ENCODE assay signal across 28 mouse cellular contexts in genomic region chr1:91561226-91561625, GRCm38 (mm10). TPM values are rescaled to one million over a fixed set of nuclear protein-coding genes. Genes with fewer than 3 reads are reported as not detected.
DNase-seq lines count a peak whose midpoint lies in the region; ATAC-seq and TF ChIP-seq lines count a peak whose summit lies in the region.
"Had no signal": no experiment of that assay in that cellular context is flagged by ENCODE, and none has a peak within 500 bp of the region (broad histone marks: within the 10 kb centered on the region; RNA-seq: fewer than 3 reads in every experiment).

No protein-coding gene starts in this region.

- H3K9me3 ChIP-seq in embryonic facial prominence, embryonic 14.5 days (ENCODE audit: control insufficient read depth, low read length), result no peaks in the 10 kb centered on the region
- H3K9me3 ChIP-seq in embryonic facial prominence, embryonic 10.5 days, result no peaks in the 10 kb centered on the region
- no peaks in the 10 kb centered on the region for H3K9me3 ChIP-seq in hindbrain, postnatal 0 days (ENCODE audit: low read length)
- no peaks in the 10 kb centered on the region for H3K9me3 ChIP-seq in hindbrain, embryonic 13.5 days
- no peaks in the 10 kb centered on the region for H3K9me3 ChIP-seq in midbrain, postnatal 0 days (ENCODE audit: low read length)
- no peaks in the 10 kb centered on the region for H3K9me3 ChIP-seq in midbrain, embryonic 13.5 days
- H3K9me3 ChIP-seq in intestine, embryonic 16.5 days (ENCODE audit: control insufficient read depth, low read length), result no peaks in the 10 kb centered on the region
- H3K9me3 ChIP-seq: embryonic facial prominence, embryonic 12.5 days; forebrain, embryonic 13.5 days; G1E; heart, embryonic 10.5 days; heart, embryonic 13.5 days; hindbrain, embryonic 12.5 days had no signal

- DNase-seq in embryonic facial prominence, embryonic 14.5 days (ENCODE audit: low spot score), result peak; percentile 57
- no peak for DNase-seq in embryonic facial prominence, embryonic 10.5 days (ENCODE audit: low spot score)
- DNase-seq in hindbrain, postnatal 0 days (ENCODE audit: low spot score), result peak; percentile 23
- peak; percentile 34 for DNase-seq in midbrain, postnatal 0 days (ENCODE audit: low spot score)
- DNase-seq in frontal cortex, postnatal 25 days (ENCODE audit: low spot score in 2 of 2), result no peak
- DNase-seq: adrenal gland, adult 2 months; adrenal gland, postnatal 14 days; B cell, adult 2 months; cerebellum, adult 18-20 months; cerebellum, adult 9-10 months; cerebellum, postnatal 14 days; forebrain, postnatal 0 days; gastrocnemius, postnatal 25 days; heart, adult 2 months; heart, postnatal 14 days had no signal

- no peaks in the 10 kb centered on the region for H3K27me3 ChIP-seq in embryonic facial prominence, embryonic 14.5 days (replicated peaks; ENCODE audit: control insufficient read depth, insufficient read depth, low read length)
- no peaks in the 10 kb centered on the region for H3K27me3 ChIP-seq in embryonic facial prominence, embryonic 10.5 days (replicated peaks; ENCODE audit: low read depth, poor library complexity, severe bottlenecking)
- H3K27me3 ChIP-seq in hindbrain, postnatal 0 days (ENCODE audit: insufficient read depth, low read length), result no peaks in the 10 kb centered on the region
- no peaks in the 10 kb centered on the region for H3K27me3 ChIP-seq in hindbrain, embryonic 13.5 days
- H3K27me3 ChIP-seq in midbrain, postnatal 0 days (ENCODE audit: insufficient read depth, low read length), result no peaks in the 10 kb centered on the region
- H3K27me3 ChIP-seq in midbrain, embryonic 13.5 days, result no peaks in the 10 kb centered on the region
- H3K27me3 ChIP-seq in intestine, embryonic 16.5 days (replicated peaks; ENCODE audit: control insufficient read depth, insufficient read depth, low read length), result no peaks in the 10 kb centered on the region
- H3K27me3 ChIP-seq: embryonic facial prominence, embryonic 12.5 days; forebrain, embryonic 13.5 days; heart, embryonic 13.5 days; hindbrain, embryonic 12.5 days had no signal

- H3K27ac ChIP-seq in embryonic facial prominence, embryonic 14.5 days (replicated peaks; ENCODE audit: low read depth, low read length), result no peak overlapping the region
- H3K27ac ChIP-seq in embryonic facial prominence, embryonic 10.5 days (replicated peaks), result no peak overlapping the region
- no peak overlapping the region for H3K27ac ChIP-seq in hindbrain, postnatal 0 days
- no peak overlapping the region for H3K27ac ChIP-seq in hindbrain, embryonic 13.5 days
- no peak overlapping the region for H3K27ac ChIP-seq in midbrain, postnatal 0 days (ENCODE audit: low read depth, low read length)
- H3K27ac ChIP-seq in midbrain, embryonic 13.5 days, result no peak overlapping the region
- no peak overlapping the region for H3K27ac ChIP-seq in intestine, embryonic 16.5 days (ENCODE audit: low read length)
- H3K27ac ChIP-seq: embryonic facial prominence, embryonic 12.5 days; forebrain, embryonic 13.5 days; heart, adult 2 months; heart, embryonic 10.5 days; heart, embryonic 13.5 days; hindbrain, embryonic 12.5 days had no signal

- peaks cover 2% of the 10 kb centered on the region; the same call in 1 of the 2 replicates for H3K36me3 ChIP-seq in embryonic facial prominence, embryonic 14.5 days (ENCODE audit: control insufficient read depth, insufficient read depth, low read length)
- H3K36me3 ChIP-seq in embryonic facial prominence, embryonic 10.5 days (replicated peaks), result peaks cover 6% of the 10 kb centered on the region
- H3K36me3 ChIP-seq in hindbrain, postnatal 0 days (ENCODE audit: insufficient read depth, low read length), result peaks cover 12% of the 10 kb centered on the region; the same call in 1 of the 2 replicates
- peaks cover 22% of the 10 kb centered on the region for H3K36me3 ChIP-seq in hindbrain, embryonic 13.5 days
- peaks cover 4% of the 10 kb centered on the region for H3K36me3 ChIP-seq in midbrain, postnatal 0 days (ENCODE audit: insufficient read depth, low read length)
- peaks cover 26% of the 10 kb centered on the region for H3K36me3 ChIP-seq in midbrain, embryonic 13.5 days
- H3K36me3 ChIP-seq in intestine, embryonic 16.5 days (ENCODE audit: control insufficient read depth, insufficient read depth, low read length), result no peaks in the 10 kb centered on the region

- ATAC-seq in embryonic facial prominence, embryonic 14.5 days (ENCODE audit: low read depth), result no peak
- ATAC-seq in hindbrain, postnatal 0 days, result no peak
- ATAC-seq in hindbrain, embryonic 13.5 days (ENCODE audit: low FRiP score), result no peak
- ATAC-seq in midbrain, postnatal 0 days (ENCODE audit: low FRiP score), result no peak
- ATAC-seq in midbrain, embryonic 13.5 days, result no peak
- ATAC-seq in intestine, embryonic 16.5 days, result no peak
- ATAC-seq: forebrain, embryonic 13.5 days; forebrain, postnatal 0 days; hindbrain, embryonic 16.5 days; inflammation-experienced regulatory T-cells, adult 6 months; intestine, postnatal 0 days had no signal

- no peak overlapping the region for H3K4me2 ChIP-seq in embryonic facial prominence, embryonic 14.5 days (ENCODE audit: low read depth, low read length)
- H3K4me2 ChIP-seq in hindbrain, postnatal 0 days (ENCODE audit: low read depth, low read length), result no peak overlapping the region
- no peak overlapping the region for H3K4me2 ChIP-seq in hindbrain, embryonic 13.5 days
- no peak overlapping the region for H3K4me2 ChIP-seq in midbrain, postnatal 0 days (ENCODE audit: low read depth, low read length, poor library complexity, severe bottlenecking)
- H3K4me2 ChIP-seq in midbrain, embryonic 13.5 days (replicated peaks), result no peak overlapping the region
- no peak overlapping the region for H3K4me2 ChIP-seq in intestine, embryonic 16.5 days (ENCODE audit: low read depth, low read length)
- H3K4me2 ChIP-seq: embryonic facial prominence, embryonic 12.5 days; forebrain, embryonic 13.5 days; heart, embryonic 13.5 days; hindbrain, embryonic 12.5 days had no signal

- WGBS in embryonic facial prominence, embryonic 14.5 days, result 79% methylated on average over 6 of the region's 6 CpGs
- WGBS in embryonic facial prominence, embryonic 10.5 days, result 91% methylated on average over 6 of the region's 6 CpGs
- WGBS in hindbrain, postnatal 0 days, result 63% methylated on average over 6 of the region's 6 CpGs
- WGBS in hindbrain, embryonic 13.5 days, result 94% methylated on average over 6 of the region's 6 CpGs
- 70% methylated on average over 6 of the region's 6 CpGs for WGBS in midbrain, postnatal 0 days
- WGBS in midbrain, embryonic 13.5 days, result 93% methylated on average over 6 of the region's 6 CpGs
- 85% methylated on average over 6 of the region's 6 CpGs for WGBS in intestine, embryonic 16.5 days

- H3K9ac ChIP-seq in embryonic facial prominence, embryonic 14.5 days (ENCODE audit: low read depth, low read length), result no peak overlapping the region
- no peak overlapping the region for H3K9ac ChIP-seq in hindbrain, postnatal 0 days (replicated peaks; ENCODE audit: low read length)
- H3K9ac ChIP-seq in hindbrain, embryonic 13.5 days, result no peak overlapping the region
- H3K9ac ChIP-seq in midbrain, postnatal 0 days (replicated peaks; ENCODE audit: low read length, poor library complexity, severe bottlenecking), result no peak overlapping the region
- no peak overlapping the region for H3K9ac ChIP-seq in midbrain, embryonic 13.5 days (replicated peaks)
- H3K9ac ChIP-seq in intestine, embryonic 16.5 days (ENCODE audit: low read depth, low read length), result no peak overlapping the region
- H3K9ac ChIP-seq: embryonic facial prominence, embryonic 12.5 days; forebrain, embryonic 13.5 days; forebrain, postnatal 0 days; heart, embryonic 13.5 days; hindbrain, embryonic 12.5 days had no signal

- no peak overlapping the region for H3K4me3 ChIP-seq in embryonic facial prominence, embryonic 14.5 days (ENCODE audit: low read depth, low read length)
- no peak overlapping the region for H3K4me3 ChIP-seq in embryonic facial prominence, embryonic 10.5 days
- H3K4me3 ChIP-seq in hindbrain, postnatal 0 days (ENCODE audit: low read length), result no peak overlapping the region
- H3K4me3 ChIP-seq in hindbrain, embryonic 13.5 days, result no peak overlapping the region
- H3K4me3 ChIP-seq in midbrain, postnatal 0 days (ENCODE audit: low read depth, low read length), result no peak overlapping the region
- no peak overlapping the region for H3K4me3 ChIP-seq in midbrain, embryonic 13.5 days (replicated peaks)
- H3K4me3 ChIP-seq in intestine, embryonic 16.5 days (ENCODE audit: low read length), result no peak overlapping the region
- H3K4me3 ChIP-seq: embryonic facial prominence, embryonic 12.5 days; erythroblast, embryonic 14.5 days; forebrain, embryonic 13.5 days; heart, adult 2 months; heart, embryonic 10.5 days; heart, embryonic 13.5 days; hindbrain, embryonic 12.5 days had no signal

- H3K4me1 ChIP-seq in embryonic facial prominence, embryonic 14.5 days (ENCODE audit: control insufficient read depth, insufficient read depth, low read length), result peaks cover 6% of the 10 kb centered on the region
- H3K4me1 ChIP-seq in embryonic facial prominence, embryonic 10.5 days, result peaks cover 8% of the 10 kb centered on the region
- no peaks in the 10 kb centered on the region for H3K4me1 ChIP-seq in hindbrain, postnatal 0 days (ENCODE audit: insufficient read depth, low read length)
- H3K4me1 ChIP-seq in hindbrain, embryonic 13.5 days (replicated peaks), result no peaks in the 10 kb centered on the region
- H3K4me1 ChIP-seq in midbrain, postnatal 0 days (ENCODE audit: insufficient read depth, low read length), result no peaks in the 10 kb centered on the region
- H3K4me1 ChIP-seq in midbrain, embryonic 13.5 days (replicated peaks), result no peaks in the 10 kb centered on the region
- no peaks in the 10 kb centered on the region for H3K4me1 ChIP-seq in intestine, embryonic 16.5 days (ENCODE audit: control insufficient read depth, insufficient read depth, low read length)
- H3K4me1 ChIP-seq: embryonic facial prominence, embryonic 12.5 days; forebrain, embryonic 13.5 days; heart, embryonic 10.5 days; heart, embryonic 13.5 days; hindbrain, embryonic 12.5 days had no signal

- no peak for TF ChIP-seq CTCF in hindbrain, postnatal 0 days (IDR thresholded peaks at IDR 0.05; ENCODE audit: low read depth)
- no peak for TF ChIP-seq CTCF in midbrain, postnatal 0 days (IDR thresholded peaks at IDR 0.05)

RNA-seq across cellular contexts. Expression of gene Asb1, which starts 20.9 kb away (rescaled TPM):
- polyA plus RNA-seq in embryonic facial prominence, embryonic 14.5 days (2014; fragmentation: Nextera tagmentation; extraction: Ambion mirVana), result 8.0 TPM in 2 replicates
- 6.5 and 7.3 TPM in 2 replicates for polyA plus RNA-seq in embryonic facial prominence, embryonic 10.5 days (2016; fragmentation: Nextera tagmentation; extraction: Ambion mirVana)
- total RNA-seq in hindbrain, postnatal 0 days (2014; rRNA removed), result 35.2 and 41.9 TPM in 2 replicates
- 9.5 and 10.2 TPM in 2 replicates for polyA plus RNA-seq in hindbrain, postnatal 0 days (2015; fragmentation: Nextera tagmentation; extraction: Ambion mirVana)
- 10.1 and 10.9 TPM in 2 replicates for polyA plus RNA-seq in hindbrain, embryonic 13.5 days (2015; fragmentation: Nextera tagmentation; extraction: Ambion mirVana)
- 29.3 and 32.1 TPM in 2 replicates for total RNA-seq in midbrain, postnatal 0 days (2014; rRNA removed)
- polyA plus RNA-seq in midbrain, postnatal 0 days (2015; fragmentation: Nextera tagmentation; extraction: Ambion mirVana), result 8.6 and 8.8 TPM in 2 replicates
- polyA plus RNA-seq in midbrain, embryonic 13.5 days (2015; fragmentation: Nextera tagmentation; extraction: Ambion mirVana), result 10.9 TPM in 2 replicates
- 3.1 and 3.4 TPM in 2 replicates for polyA plus RNA-seq in intestine, embryonic 16.5 days (2015; fragmentation: Nextera tagmentation; extraction: Ambion mirVana)

Comparison
In these comparisons a context has a peak if more than half of its experiments do, and no peak if none do; other contexts are left out.
1. DNase-seq: peak in embryonic facial prominence, embryonic 14.5 days (single experiment), hindbrain, postnatal 0 days (single experiment) and midbrain, postnatal 0 days (single experiment); none in embryonic facial prominence, embryonic 10.5 days (single experiment) and frontal cortex, postnatal 25 days (0 of 2).